Mouse (Mus musculus): ENCODE results near the gene Gcm1. TPM values are rescaled to one million over a fixed set of nuclear protein-coding genes. Genes with fewer than 3 reads are reported as not detected.
A peak's percentile ranks its signal among the peaks of the same experiment; 100 is the strongest.

Gcm1 gene
- polyA plus RNA-seq, 1 experiment: not detected

- no peaks in the 10 kb centered on the region for H3K27me3 ChIP-seq (ENCODE audit: control insufficient read depth, insufficient read depth, low read length)
- DNase-seq: no peak
- H3K27ac ChIP-seq (ENCODE audit: insufficient read depth, low read length): no peak overlapping the region
- no peak for TF ChIP-seq CTCF (IDR thresholded peaks at IDR 0.05; ENCODE audit: borderline replicate concordance, insufficient read depth, low read depth, low read length)
- no peak for TF ChIP-seq POLR2A (IDR thresholded peaks at IDR 0.05; ENCODE audit: borderline replicate concordance, insufficient read depth, low read length)
- H3K4me3 ChIP-seq (replicated peaks; ENCODE audit: insufficient read depth, low read depth, low read length): no peak overlapping the region
- no peaks in the 10 kb centered on the region for H3K4me1 ChIP-seq (ENCODE audit: control insufficient read depth, insufficient read depth, low read length)
- WGBS: 87% methylated on average over 5 of the region's 5 CpGs
Measured at GRCm38 (mm10) chr9:78012681-78013080, 39.0 kb upstream of the Gcm1 start.

GRCm38 (mm10) chr9:78013813-78014212, 37.9 kb upstream of the Gcm1 start:
- H3K27ac ChIP-seq (ENCODE audit: insufficient read depth, low read length): no peak overlapping the region
- no peak overlapping the region for H3K4me3 ChIP-seq (replicated peaks; ENCODE audit: insufficient read depth, low read depth, low read length)
- WGBS: 53% methylated on average over 1 of the region's 1 CpGs
- no peak for DNase-seq
- no peaks in the 10 kb centered on the region for H3K4me1 ChIP-seq (ENCODE audit: control insufficient read depth, insufficient read depth, low read length)
- TF ChIP-seq CTCF (IDR thresholded peaks at IDR 0.05; ENCODE audit: borderline replicate concordance, insufficient read depth, low read depth, low read length): 0 out of 2 replicates have a peak, but pooled peaks have one; percentile 8
- TF ChIP-seq POLR2A (IDR thresholded peaks at IDR 0.05; ENCODE audit: borderline replicate concordance, insufficient read depth, low read length): no peak
- H3K27me3 ChIP-seq (ENCODE audit: control insufficient read depth, insufficient read depth, low read length): no peaks in the 10 kb centered on the region

- Histone ChIP-seq H3K27ac (ENCODE audit: insufficient read depth, low read length) (no peak overlapping the region), H3K27me3 (ENCODE audit: control insufficient read depth, insufficient read depth, low read length) (no peaks in the 10 kb centered on the region), H3K4me3 (replicated peaks; ENCODE audit: insufficient read depth, low read depth, low read length) (no peak overlapping the region), H3K4me1 (ENCODE audit: control insufficient read depth, insufficient read depth, low read length) (no peaks in the 10 kb centered on the region)
- TF ChIP-seq POLR2A (IDR thresholded peaks at IDR 0.05; ENCODE audit: borderline replicate concordance, insufficient read depth, low read length) (no peak), CTCF (IDR thresholded peaks at IDR 0.05; ENCODE audit: borderline replicate concordance, insufficient read depth, low read depth, low read length) (no peak)
- WGBS: 85% methylated on average over 7 of the region's 7 CpGs
- DNase-seq: no peak
Measured at GRCm38 (mm10) chr9:78015816-78016215, 35.9 kb upstream of the Gcm1 start.

GRCm38 (mm10) chr9:78016288-78016687, 35.4 kb upstream of the Gcm1 start:
- H3K4me1 ChIP-seq (ENCODE audit: control insufficient read depth, insufficient read depth, low read length): no peaks in the 10 kb centered on the region
- H3K27me3 ChIP-seq (ENCODE audit: control insufficient read depth, insufficient read depth, low read length): no peaks in the 10 kb centered on the region
- WGBS: 26% methylated on average over 15 of the region's 15 CpGs
- DNase-seq: no peak
- TF ChIP-seq POLR2A (IDR thresholded peaks at IDR 0.05; ENCODE audit: borderline replicate concordance, insufficient read depth, low read length): no peak
- TF ChIP-seq CTCF (IDR thresholded peaks at IDR 0.05; ENCODE audit: borderline replicate concordance, insufficient read depth, low read depth, low read length): no peak
- H3K4me3 ChIP-seq (replicated peaks; ENCODE audit: insufficient read depth, low read depth, low read length): no peak overlapping the region
- H3K27ac ChIP-seq (ENCODE audit: insufficient read depth, low read length): no peak overlapping the region

- Histone ChIP-seq H3K4me3 (replicated peaks; ENCODE audit: insufficient read depth, low read depth, low read length) (no peak overlapping the region), H3K27ac (ENCODE audit: insufficient read depth, low read length) (no peak overlapping the region), H3K27me3 (ENCODE audit: control insufficient read depth, insufficient read depth, low read length) (no peaks in the 10 kb centered on the region), H3K4me1 (ENCODE audit: control insufficient read depth, insufficient read depth, low read length) (0 out of 2 replicates have a peak, but pooled peaks cover 4% of the 10 kb centered on the region)
- no peak for TF ChIP-seq CTCF (IDR thresholded peaks at IDR 0.05; ENCODE audit: borderline replicate concordance, insufficient read depth, low read depth, low read length)
- no peak for TF ChIP-seq POLR2A (IDR thresholded peaks at IDR 0.05; ENCODE audit: borderline replicate concordance, insufficient read depth, low read length)
- DNase-seq: no peak
- WGBS: 47% methylated on average over 9 of the region's 9 CpGs
Measured at GRCm38 (mm10) chr9:78021256-78021655, 30.5 kb upstream of the Gcm1 start.

- Histone ChIP-seq H3K4me3 (replicated peaks; ENCODE audit: insufficient read depth, low read depth, low read length) (no peak overlapping the region), H3K4me1 (ENCODE audit: control insufficient read depth, insufficient read depth, low read length) (0 out of 2 replicates have a peak, but pooled peaks cover 4% of the 10 kb centered on the region), H3K27ac (ENCODE audit: insufficient read depth, low read length) (no peak overlapping the region), H3K27me3 (ENCODE audit: control insufficient read depth, insufficient read depth, low read length) (no peaks in the 10 kb centered on the region)
- WGBS: 50% methylated on average over 8 of the region's 8 CpGs
- DNase-seq: peak; percentile 40 to 61
- TF ChIP-seq CTCF (IDR thresholded peaks at IDR 0.05; ENCODE audit: borderline replicate concordance, insufficient read depth, low read depth, low read length) (no peak), POLR2A (IDR thresholded peaks at IDR 0.05; ENCODE audit: borderline replicate concordance, insufficient read depth, low read length) (no peak)
Measured at GRCm38 (mm10) chr9:78022187-78022945, 29.4 kb upstream of the Gcm1 start.

GRCm38 (mm10) chr9:78024823-78025222, 26.9 kb upstream of the Gcm1 start:
- 17% methylated on average over 3 of the region's 3 CpGs for WGBS
- TF ChIP-seq CTCF (IDR thresholded peaks at IDR 0.05; ENCODE audit: borderline replicate concordance, insufficient read depth, low read depth, low read length) (peak; percentile 81), POLR2A (IDR thresholded peaks at IDR 0.05; ENCODE audit: borderline replicate concordance, insufficient read depth, low read length) (no peak)
- DNase-seq: peak; percentile 34 to 60

GRCm38 (mm10) chr9:78027099-78027498, 24.6 kb upstream of the Gcm1 start:
- H3K4me3 ChIP-seq (replicated peaks; ENCODE audit: insufficient read depth, low read depth, low read length): no peak overlapping the region
- DNase-seq: no peak
- TF ChIP-seq CTCF (IDR thresholded peaks at IDR 0.05; ENCODE audit: borderline replicate concordance, insufficient read depth, low read depth, low read length) (no peak), POLR2A (IDR thresholded peaks at IDR 0.05; ENCODE audit: borderline replicate concordance, insufficient read depth, low read length) (no peak)
- WGBS: 68% methylated on average over 3 of the region's 3 CpGs
- no peaks in the 10 kb centered on the region for H3K27me3 ChIP-seq (ENCODE audit: control insufficient read depth, insufficient read depth, low read length)
- H3K4me1 ChIP-seq (ENCODE audit: control insufficient read depth, insufficient read depth, low read length): 0 out of 2 replicates have a peak, but pooled peaks cover 2% of the 10 kb centered on the region
- no peak overlapping the region for H3K27ac ChIP-seq (ENCODE audit: insufficient read depth, low read length)

More at GRCm38 (mm10) chr9:78024823-78025222, 26.9 kb upstream of the Gcm1 start:
- no peak overlapping the region for H3K27ac ChIP-seq (ENCODE audit: insufficient read depth, low read length)
- H3K4me1 ChIP-seq (ENCODE audit: control insufficient read depth, insufficient read depth, low read length): 0 out of 2 replicates have a peak, but pooled peaks cover 4% of the 10 kb centered on the region
- H3K4me3 ChIP-seq (replicated peaks; ENCODE audit: insufficient read depth, low read depth, low read length): no peak overlapping the region
- no peaks in the 10 kb centered on the region for H3K27me3 ChIP-seq (ENCODE audit: control insufficient read depth, insufficient read depth, low read length)

Measured in cerebellum, adult 2 months (tissue).